Mouse (Mus musculus) embryonic facial prominence, embryonic 10.5 days (tissue): Measurements from ENCODE around the gene Dlk2. TPM values are rescaled to one million over a fixed set of nuclear protein-coding genes. Genes with fewer than 3 reads are reported as not detected.

Source experiments
- DNase-seq: peaks from one replicate; pipeline ENCODE4 v3.0.0-alpha.2; 2017; ENCODE audit warnings: low spot score
- H3K27ac ChIP-seq: fragments of 300-500 bp; sonication (generic); replicated peaks from 2 replicates; pipeline ENCODE4 v1.5.1; 2016; ENCODE audit warnings: mild to moderate bottlenecking
- H3K27me3 ChIP-seq: fragments of 300-500 bp; sonication (generic); replicated peaks from 2 replicates; pipeline ENCODE4 v1.6.1; 2016; ENCODE audit warnings: low read depth, mild to moderate bottlenecking; ENCODE audit not compliant: poor library complexity, severe bottlenecking
- H3K36me3 ChIP-seq: fragments of 300-500 bp; sonication (generic); replicated peaks from 2 replicates; pipeline ENCODE4 v1.6.1; 2016; ENCODE audit warnings: mild to moderate bottlenecking, moderate library complexity
- H3K4me1 ChIP-seq: fragments of 300-500 bp; sonication (generic); 2 replicates; pipeline ENCODE4 v1.6.1; 2016
- H3K4me3 ChIP-seq: fragments of 300-500 bp; sonication (generic); 2 replicates; pipeline ENCODE4 v1.5.1; 2016; ENCODE audit warnings: mild to moderate bottlenecking, moderate library complexity
- H3K9me3 ChIP-seq: fragments of 300-500 bp; sonication (generic); 2 replicates; pipeline ENCODE4 v1.6.1; 2016; ENCODE audit warnings: mild to moderate bottlenecking
- WGBS: fragments of 180-500 bp; shearing (Covaris S2); methylation state at CpG from one replicate; pipeline ENCODE4 v1.1.7; 2016; 5-methylcytosine and 5-hydroxymethylcytosine counted together
- polyA plus RNA-seq: library from polyadenylated mRNA; unstranded; fragments of >200 nt; fragmentation: Nextera tagmentation; extraction: Ambion mirVana; gene quantifications from 2 replicates; pipeline ENCODE4 v1.2.1, GENCODE M21; 2016

Dlk2 gene
- polyA plus RNA-seq, 1 experiment from 2014 or later, result 2.0 TPM

- H3K27me3 ChIP-seq, result no peaks in the 10 kb centered on the region
- no peak for DNase-seq
- H3K4me3 ChIP-seq, result no peak overlapping the region
- H3K4me1 ChIP-seq, result no peaks in the 10 kb centered on the region
- no peak overlapping the region for H3K27ac ChIP-seq
- WGBS, result 85% methylated on average over 7 of the region's 7 CpGs
- H3K9me3 ChIP-seq, result peaks cover 16% of the 10 kb centered on the region
- H3K36me3 ChIP-seq, result no peaks in the 10 kb centered on the region; the same call in 1 of the 2 replicates
These were observed 44.0 kb downstream of the Dlk2 start for GRCm38 (mm10) chr17:46341208-46341607.

DNA sequence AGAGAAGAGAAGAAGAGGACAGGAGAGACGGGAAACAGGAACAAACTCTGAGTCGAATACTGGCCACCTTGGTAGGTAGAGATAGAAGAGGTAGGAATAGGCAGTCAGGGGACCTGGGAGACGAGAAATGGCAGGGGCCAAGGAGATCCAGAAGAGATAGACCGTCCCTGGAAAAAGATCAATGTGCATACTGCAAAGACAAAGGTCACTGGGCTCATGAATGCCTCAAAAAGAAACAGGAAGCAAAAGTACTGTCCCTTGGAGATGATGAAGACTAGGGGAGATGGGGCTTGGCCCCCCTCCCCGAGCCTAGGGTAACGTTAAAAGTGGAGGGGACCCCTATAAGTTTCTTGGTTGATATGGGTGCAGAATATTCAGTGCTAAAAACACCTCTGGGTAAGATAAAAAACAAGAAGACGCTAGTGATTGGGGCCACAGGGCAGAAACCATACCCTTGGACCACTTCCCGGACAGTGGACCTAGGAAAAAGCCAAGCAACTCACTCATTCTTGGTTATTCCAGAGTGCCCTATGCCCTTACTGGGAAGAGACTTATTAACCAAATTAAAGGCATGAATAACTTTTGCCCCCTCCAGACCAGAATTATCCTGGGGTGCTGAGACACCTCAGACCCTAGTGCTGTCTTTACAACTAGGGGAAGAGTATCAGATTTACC lies 53.9 kb downstream of the Dlk2 start:
- H3K9me3 ChIP-seq, result peaks cover 34% of the 10 kb centered on the region
- H3K36me3 ChIP-seq, result no peaks in the 10 kb centered on the region

More for the DNA sequence above, 53.9 kb downstream of the Dlk2 start:
- Histone ChIP-seq H3K4me3 (no peak overlapping the region), H3K4me1 (no peaks in the 10 kb centered on the region), H3K27ac (no peak overlapping the region), H3K27me3 (no peaks in the 10 kb centered on the region)
- 85% methylated on average over 8 of the region's 8 CpGs for WGBS
- DNase-seq, result no peak

Other genes starting within 250 kb of the Dlk2 start
- gene Mrps18a, start 186.4 kb upstream of the Dlk2 start, polyA plus RNA-seq, result 152 and 154 TPM in 2 replicates
- 9.8 and 10.2 TPM in 2 replicates for gene Rsph9, start 153.2 kb upstream of the Dlk2 start, polyA plus RNA-seq
- gene Mad2l1bp, start 143.9 kb upstream of the Dlk2 start, polyA plus RNA-seq, result 36.6 and 41.0 TPM in 2 replicates
- 33.8 and 34.9 TPM in 2 replicates for gene Gtpbp2, start 136.4 kb upstream of the Dlk2 start, polyA plus RNA-seq
- gene Polh, start 94.8 kb upstream of the Dlk2 start, polyA plus RNA-seq, result 15.1 and 15.7 TPM in 2 replicates
- 72.7 and 77.6 TPM in 2 replicates for gene Xpo5, start 94.6 kb upstream of the Dlk2 start, polyA plus RNA-seq
- gene Polr1c, start 49.4 kb upstream of the Dlk2 start, polyA plus RNA-seq, result 125 and 130 TPM in 2 replicates
- 66.6 and 70.6 TPM in 2 replicates for gene Yipf3, start 49.3 kb upstream of the Dlk2 start, polyA plus RNA-seq
- gene Lrrc73, start 43.9 kb upstream of the Dlk2 start, polyA plus RNA-seq, result 0.67 and 0.86 TPM in 2 replicates
- 60.2 and 62.6 TPM in 2 replicates for gene Tjap1, start 14.4 kb upstream of the Dlk2 start, polyA plus RNA-seq
- 6.3 and 6.6 TPM in 2 replicates for gene Abcc10, start 30.9 kb downstream of the Dlk2 start, polyA plus RNA-seq
- gene Zfp318, start 86.3 kb downstream of the Dlk2 start, polyA plus RNA-seq, result 10.5 and 12.6 TPM in 2 replicates
- 0.77 TPM in 1 of 2 replicates, not detected in the other for gene Crip3, start 131.5 kb downstream of the Dlk2 start, polyA plus RNA-seq
- gene Slc22a7, start 141.0 kb downstream of the Dlk2 start, polyA plus RNA-seq, result not detected in 2 replicates
- gene Ttbk1, start 190.3 kb downstream of the Dlk2 start, polyA plus RNA-seq, result 0.67 and 0.80 TPM in 2 replicates
- gene Dnph1, start 199.3 kb downstream of the Dlk2 start, polyA plus RNA-seq, result 79.9 and 81.6 TPM in 2 replicates
- 5.2 and 6.1 TPM in 2 replicates for gene Cul9, start 249.0 kb downstream of the Dlk2 start, polyA plus RNA-seq